Mouse (Mus musculus) frontal cortex, postnatal 14 days (tissue): ENCODE data around the gene Anp32e.
"Not testable (repeated sequence)": the region's sequence is repeated elsewhere in the genome, so short reads cannot be mapped to it uniquely, and the experiment has no call there.

Experiments
- DNase-seq, 2 experiments: peaks; one replicate each; pipeline ENCODE4 v3.0.0; 2022; ENCODE audit warnings: low spot score in 2 of 2

Anp32e gene

DNA sequence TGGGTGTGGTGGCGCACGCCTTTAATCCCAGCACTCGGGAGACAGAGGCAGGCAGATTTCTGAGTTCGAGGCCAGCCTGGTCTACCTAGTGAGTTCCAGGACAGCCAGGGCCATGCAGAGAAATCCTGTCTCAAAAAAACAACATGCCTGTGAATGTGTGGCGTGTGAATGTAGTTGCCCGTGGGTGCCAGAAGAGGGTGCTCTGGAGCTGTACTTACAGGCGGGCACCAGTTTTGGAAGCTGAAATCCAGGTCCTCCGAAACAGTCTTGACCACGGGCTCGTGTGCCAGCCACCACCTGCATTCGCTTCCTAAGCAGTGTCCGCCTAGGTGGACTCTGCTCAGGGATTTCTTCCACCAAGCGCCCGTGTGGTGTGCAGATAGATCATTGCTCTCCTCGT lies 9.8 kb downstream of the Anp32e start:
- no peak for DNase-seq

DNA sequence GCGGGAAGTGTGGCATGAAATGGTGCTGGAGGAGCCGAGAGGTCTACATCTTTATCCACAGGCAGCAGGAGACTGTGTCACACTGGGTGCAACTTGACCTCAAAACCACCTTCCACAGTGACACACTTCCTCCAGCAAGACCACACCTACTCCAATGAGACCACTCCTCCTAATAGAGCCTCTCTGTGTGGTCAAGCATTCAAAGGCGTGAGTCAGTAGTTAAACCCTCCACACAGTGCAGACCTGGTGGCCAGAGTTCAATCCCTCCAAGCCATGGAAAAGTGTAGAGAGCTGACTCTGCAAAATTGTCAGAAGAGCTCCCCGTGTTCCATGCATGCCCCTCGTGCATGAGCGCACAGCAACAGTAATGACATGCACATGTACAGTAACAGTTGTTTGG lies 13.7 kb downstream of the Anp32e start:
- DNase-seq: no peak

DNA sequence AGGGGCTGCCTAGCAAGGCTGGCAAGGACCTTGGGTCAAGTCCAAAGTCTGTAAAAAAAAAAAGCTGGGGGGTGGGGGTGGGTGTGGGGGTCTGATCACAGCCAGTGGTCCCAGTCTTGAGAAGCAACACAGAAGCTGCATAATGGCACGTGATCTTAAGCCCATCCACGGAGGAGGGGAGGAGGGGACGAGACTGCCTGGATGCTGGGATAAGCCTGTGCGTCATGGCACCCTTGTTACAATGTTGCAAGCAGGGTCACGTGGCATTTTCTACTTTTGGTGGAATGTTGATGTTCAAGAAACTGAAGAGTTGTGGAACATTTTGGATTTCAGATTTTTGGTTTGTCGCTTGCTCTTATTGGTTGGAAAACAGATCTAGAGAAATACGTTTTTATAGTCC lies 14.2 kb downstream of the Anp32e start:
- no peak for DNase-seq

DNA sequence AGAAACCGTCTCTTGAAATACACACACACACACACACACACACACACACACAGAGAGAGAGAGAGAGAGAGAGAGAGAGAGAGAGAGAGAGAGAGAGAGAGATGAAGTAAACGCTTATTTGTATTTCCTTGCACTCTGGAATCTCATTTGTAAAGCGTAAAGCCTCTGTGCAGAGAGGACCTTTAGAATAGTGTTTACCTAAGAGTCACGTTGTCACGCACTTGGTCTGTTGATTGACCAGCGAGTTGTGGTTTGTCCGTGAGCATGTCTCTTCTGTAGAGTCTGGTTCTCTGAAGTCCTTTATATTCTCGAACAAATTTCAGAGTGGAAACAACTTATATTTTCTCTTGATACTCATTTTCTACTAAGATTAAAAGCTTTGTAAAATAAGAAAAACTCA lies 15.7 kb downstream of the Anp32e start:
- no peak for DNase-seq

DNA sequence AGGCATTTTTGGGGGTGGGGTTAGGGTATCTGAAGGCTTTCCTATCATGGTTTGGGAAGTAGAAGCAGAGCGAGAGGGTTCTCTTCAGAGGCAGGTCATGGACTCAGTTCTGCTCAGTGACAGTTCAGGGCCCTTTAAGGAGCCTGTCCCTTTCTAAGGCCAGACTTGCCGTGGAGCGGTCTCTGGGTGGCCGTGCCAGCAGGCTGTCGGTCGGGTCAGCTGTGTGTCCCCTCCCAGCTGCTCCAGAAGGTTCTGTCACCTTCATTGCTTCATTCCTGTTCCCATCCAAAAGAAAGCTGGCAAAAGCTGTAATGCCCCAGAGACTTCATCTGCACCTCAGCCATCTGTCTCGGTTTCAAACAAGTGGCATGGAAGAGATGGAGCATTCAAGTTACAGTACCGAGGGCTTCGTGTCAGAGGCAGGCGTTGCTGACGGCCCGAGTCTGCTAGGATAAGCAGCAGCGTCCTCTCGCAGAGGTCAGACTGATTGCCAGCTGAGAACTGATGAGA lies 16.7 kb downstream of the Anp32e start:
- no peak for DNase-seq

DNA sequence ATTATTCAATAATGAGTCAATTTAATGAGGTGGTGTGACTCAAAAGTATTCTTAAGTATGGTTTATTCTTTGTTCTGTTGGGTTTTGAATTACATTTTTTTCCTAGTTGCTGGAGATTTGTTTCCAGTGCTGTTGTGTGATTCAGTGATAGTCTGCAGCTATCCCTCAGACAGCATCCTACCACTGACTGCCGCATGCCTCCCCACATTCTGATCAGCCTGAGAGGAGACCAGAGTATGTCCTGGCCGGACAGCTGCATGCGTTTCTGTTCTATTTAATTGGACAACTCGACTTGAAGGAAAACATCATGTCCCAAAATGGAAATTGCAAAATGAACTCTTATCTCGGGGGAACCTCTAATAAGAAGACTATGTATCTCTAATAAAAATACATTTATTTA lies 19.3 kb downstream of the Anp32e start:
- DNase-seq: no peak

DNA sequence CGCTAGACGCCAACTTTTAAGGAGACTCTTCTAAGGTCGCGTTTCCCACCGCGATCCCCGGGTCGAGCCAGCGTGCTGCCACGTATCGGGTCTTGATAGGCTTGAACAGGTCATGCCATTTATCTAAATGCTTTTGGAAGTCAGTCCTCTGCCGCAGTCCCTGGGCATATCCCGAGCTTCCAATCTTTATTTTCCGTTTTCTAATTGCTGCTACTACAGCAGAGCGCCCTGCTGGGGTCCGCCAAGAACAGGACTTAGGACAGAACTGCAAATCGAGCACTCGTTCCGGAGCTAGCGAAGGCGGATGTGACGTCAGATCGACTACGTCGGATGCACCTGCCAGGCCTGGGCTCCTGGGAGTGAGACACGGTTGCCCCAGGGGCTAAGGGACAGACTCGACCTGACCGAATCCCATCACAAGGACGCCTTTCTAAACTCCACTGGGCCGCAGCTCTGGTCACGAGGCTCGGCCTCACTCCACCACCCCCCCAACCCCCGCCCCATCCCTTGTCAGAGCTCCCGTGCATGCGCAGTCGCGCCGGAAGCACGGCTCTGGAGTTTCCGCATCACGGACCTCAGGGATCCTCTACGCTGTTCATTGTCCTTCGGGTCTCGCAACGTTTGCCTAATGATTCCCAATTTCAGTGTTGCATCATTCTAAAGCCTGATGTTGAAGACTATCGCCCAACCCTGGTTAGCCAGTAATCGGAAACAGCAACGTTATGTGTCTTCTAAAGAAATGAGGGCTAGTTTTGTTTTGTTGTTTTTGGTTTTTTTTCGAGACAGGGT lies 21.9 kb downstream of the Anp32e start:
- peak; percentile 83 to 87 for DNase-seq

DNA sequence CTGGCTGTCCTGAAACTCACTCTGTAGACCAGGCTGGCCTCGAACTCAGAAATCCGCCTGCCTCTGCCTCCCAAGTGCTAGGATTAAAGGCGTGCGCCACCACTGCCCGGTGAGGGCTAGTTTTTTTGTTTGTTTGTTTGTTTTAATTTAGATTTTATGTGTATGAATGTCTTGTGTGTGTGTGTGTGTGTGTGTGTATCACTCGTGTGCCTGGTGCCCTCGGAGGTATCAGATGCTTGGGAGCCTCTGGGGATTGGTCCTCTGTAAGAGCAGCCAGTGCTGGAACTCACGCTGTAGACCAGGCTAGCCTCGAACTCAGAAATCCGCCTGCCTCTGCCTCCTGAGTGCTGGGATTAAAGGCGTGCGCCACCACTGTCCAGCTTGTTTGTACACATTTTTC lies 22.5 kb downstream of the Anp32e start:
- DNase-seq: not testable (repeated sequence)

DNA sequence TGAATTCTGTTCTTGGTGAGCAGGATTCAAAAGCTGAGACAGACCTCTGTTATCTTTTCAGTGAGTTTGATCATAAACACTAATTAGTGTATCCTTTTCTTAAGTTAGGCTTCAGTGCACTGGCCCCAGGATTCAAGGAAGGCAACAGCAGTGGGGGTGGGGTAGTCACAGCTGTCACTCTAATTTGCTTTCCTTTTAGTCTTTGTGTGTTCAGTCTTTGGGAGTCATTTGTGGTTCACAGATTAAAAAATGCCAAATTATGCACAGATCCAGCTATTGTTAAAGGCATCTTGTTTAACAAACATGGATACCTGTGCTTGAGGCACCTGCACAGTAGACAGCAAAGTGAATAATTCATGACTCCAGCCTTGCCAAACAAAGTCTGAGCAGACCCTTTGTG lies 24.0 kb downstream of the Anp32e start:
- no peak for DNase-seq

DNA sequence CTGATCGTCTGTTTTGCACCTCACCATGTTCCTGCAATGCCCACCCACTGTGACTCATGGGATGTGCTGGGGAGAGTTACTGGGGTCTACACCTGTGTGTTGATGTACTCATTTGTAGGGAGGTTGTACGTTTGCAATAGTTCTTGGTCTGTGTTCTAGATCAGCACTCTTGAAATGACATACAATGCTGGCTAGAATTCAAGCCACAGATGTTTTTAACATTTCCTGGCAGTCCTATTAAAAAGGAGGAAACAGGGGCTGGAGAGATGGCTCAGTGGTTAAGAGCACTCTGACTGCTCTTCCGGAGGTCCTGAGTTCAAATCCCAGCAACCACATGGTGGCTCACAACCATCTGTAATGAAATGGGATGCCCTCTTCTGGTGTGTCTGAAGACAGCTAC lies 24.5 kb downstream of the Anp32e start:
- no peak for DNase-seq

DNA sequence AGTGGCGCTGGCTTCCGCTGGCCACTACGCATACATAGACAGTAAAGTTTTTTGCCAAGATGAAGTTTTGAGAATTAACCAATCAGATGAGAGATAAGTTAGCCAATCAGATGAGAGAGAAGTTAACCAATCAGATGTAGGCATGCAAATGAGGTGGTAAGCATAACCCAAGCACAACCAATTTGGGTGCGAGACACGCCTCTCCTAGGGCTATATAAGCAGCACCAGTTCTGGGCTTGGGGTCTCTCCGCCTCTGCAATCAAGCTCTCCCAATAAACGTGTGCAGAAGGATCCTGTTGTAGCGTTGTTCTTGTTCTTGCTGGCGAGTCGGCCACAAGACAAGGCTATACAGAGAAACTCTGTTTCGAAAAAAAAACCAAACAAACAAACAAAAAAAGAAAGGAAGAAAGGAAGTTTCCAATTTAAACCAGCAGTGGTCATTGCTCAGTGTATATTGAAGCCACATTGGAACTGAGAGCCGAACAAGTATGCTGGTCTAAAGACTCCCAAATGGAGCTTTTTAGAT lies 25.7 kb downstream of the Anp32e start:
- not testable (repeated sequence) for DNase-seq

DNA sequence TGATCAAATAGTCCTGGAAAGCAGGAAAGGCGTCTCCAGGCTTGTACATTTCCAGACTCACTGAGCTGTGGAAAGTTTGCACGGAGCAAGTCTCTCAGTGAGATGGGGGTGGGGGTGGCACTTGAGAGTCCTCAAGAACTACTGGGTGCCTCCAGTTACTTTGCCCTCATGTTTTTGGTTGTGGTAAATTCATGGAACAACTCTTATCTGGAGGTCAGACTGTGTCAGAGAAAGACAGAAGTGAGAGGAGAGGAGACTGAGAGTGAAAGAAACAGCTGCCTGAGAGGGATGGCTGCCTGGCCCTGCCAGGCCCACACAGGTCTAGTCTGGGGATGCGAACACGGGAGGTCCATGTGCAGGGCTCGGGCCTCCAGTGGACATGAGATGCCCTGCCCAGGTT lies 26.3 kb downstream of the Anp32e start:
- no peak for DNase-seq

DNA sequence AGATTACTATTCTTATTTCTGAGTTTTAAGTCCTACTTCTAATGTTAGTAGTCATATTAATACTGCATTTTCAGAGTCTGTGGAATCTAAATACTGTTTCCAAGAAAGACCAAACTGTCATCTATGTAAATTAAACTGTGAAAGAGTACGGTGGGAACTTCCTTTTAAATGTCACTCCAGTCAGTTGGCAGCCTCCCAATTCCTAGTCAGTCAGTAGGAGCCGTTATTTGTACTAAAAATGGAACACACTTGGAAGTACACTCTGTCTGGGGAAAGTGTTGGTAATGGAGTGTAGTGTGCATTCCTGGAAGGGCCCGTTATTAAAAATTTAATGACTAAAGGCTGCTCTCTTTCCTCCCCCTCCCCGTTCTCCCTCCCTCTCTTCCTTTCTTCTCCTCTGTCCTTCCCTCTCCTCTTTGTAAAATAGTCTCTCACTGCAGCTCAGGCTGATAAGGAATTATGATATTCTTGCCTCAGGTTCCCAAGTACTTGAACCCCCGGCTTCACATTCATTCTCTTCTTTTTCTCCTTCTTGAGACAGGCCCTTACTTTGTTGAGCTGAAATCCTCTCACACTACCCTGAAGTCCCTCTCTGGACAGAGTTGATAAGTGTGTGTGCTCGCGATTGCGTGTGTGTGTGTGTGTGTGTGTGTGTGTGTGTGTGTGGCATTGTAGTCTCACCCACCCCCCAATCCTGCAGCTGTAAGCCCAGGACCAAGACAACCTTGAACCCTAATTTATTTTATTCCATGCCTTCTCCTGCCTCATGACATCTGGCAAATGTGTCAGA lies 28.5 kb downstream of the Anp32e start:
- no peak for DNase-seq

DNA sequence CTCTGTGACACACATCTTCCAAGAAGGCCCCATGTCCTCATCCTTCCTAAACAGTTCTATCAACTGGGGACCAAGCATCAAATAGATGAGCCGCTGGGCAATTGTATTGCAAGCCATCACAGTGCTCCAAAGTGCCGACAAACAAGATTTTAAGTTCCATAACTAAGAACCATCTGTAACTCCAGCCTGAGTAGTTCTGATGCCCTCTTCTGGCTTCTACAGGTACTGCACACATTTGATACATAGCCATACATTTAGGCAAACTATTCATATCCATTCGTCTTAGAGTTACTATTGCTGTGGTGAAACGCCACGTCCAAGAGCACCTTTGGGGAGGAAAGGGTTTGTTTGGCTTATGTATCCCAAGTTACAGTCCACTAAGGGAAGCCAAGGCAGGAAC lies 30.0 kb downstream of the Anp32e start:
- no peak for DNase-seq

DNA sequence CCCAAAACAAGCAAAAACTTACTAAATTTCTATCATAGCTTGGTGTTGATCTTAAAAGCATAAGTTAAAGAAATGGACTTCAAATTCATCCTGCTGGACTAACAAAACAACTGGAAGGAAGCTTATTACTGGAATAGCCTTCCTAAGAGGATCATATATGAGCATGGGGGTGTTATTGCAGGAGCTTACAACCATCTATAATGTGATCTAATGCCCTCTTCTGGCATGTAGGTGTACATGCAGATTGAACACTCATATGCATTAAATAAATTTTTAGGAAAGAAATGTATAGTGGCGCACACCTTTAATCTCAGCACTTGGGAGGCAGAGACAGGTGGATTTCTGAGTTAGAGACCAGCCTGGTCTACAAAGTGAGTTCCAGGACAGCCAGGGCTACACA lies 30.8 kb downstream of the Anp32e start:
- no peak for DNase-seq

DNA sequence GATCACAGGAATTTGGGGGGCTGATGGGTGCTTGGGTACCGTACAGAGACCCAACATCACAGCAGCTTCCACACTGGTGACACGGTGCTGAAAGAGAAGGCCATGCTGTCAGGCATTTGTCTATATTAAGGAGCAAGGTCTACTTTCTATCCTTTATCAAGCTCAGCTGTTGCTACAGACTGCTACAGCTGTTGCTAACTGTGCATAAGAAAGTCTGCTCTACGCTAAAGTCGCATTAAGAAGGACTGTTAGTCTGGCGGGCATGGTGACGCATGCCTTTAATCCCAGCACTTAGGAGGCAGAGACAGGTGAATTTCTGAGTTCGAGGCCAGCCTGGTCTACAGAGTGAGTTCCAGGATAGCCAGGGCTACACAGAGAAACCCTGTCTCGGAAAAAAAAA lies 33.1 kb downstream of the Anp32e start:
- DNase-seq: not testable (repeated sequence)

DNA sequence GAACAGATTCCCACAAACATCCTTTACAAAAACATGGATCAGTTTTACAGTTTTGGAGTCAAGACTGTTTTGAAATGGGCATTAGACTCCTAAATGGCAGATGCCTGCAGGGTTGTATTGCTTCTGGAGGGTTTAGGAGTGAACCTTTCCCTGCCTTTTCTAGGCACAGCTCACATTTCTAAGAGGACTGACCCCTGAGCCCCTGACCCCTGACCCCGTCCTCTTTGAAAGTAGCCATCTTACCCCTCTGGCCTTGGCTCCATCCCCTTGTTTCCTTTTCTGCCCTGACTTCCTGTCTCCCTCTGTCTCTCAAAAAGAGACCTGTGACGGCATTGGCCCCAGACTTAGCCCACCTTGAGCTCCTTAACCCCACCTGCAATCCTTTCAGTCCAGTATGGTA lies 34.2 kb downstream of the Anp32e start:
- no peak for DNase-seq

DNA sequence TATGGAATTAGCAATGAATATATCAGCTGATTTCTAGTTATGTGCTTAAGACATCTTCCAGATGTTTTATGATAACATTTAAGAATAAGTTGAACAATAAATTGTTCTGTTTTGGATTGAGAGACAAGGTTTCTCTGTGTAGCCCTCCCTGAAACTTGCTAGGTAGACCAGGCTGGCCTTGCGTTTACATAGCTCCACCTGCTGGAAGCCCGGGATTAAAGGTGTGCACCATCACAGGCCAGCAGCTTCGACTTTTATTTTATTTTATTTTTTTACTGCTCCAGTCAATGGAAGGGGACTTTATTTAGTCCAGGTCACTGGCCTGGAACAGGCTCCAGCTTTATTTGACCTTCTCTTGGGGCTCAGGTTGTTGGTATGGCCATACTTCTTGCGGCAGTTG lies 34.6 kb downstream of the Anp32e start:
- no peak for DNase-seq

DNA sequence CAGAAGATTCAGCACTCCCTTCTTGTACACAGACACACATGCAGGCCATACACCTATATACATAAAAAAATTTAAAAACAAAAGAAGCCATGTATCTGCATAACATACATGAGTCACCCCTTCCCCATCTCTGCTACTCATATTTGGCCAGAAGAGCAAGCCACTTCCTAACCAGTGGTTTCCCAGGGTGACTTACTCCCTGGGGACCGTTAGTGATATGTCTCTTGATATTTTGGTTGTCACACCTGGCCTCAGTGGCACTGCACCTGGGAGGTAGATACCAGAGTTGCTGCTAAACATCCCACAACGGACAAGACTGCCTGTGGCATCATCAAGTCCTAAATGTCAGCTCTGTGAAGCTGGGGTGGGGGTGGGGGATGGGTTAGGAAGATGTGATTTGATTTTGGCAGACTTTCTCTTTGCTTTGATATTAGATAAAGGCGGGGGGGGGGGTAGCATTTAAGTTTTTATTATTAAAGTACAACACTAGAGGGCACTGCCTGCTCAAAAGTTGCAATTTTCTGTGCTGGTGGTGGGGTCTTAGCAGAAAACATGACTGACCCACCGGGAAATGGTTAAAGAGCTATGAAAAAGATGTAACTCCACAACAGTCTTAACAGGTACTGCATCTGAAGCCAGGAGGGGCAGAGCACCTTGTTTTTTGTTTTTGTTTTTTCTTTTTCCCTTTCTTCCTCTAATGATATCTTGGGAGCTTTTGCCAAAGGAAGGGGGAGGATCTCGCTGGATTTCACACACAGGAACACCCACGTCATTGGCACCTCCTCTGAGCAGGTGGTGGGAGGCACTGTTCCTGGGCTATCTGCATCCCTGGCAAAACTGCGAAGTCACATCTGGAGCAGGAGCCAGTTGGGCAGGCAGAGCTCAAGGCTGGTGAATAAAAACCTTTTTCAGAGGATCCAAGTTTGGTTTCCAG lies 36.7 kb downstream of the Anp32e start:
- DNase-seq: no peak

DNA sequence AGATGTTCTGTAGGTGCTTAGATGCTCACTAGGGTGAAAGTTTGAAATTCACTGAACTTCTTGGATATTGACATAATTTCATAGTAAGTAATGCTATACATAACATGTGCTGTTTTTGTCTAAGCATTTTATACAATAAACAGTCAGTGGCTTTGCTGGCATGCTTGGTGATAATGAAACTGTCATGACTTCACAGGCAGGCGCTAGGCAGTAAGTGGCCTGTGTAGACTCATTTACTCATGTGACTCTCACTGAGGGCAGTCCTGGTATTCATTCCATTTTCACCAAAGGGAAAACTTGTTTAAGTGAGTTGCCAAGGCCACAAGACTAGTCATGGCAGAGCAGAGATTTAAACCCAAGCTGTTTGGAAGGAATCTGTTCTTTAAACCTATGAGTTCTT lies 40.2 kb downstream of the Anp32e start:
- DNase-seq: no peak

DNA sequence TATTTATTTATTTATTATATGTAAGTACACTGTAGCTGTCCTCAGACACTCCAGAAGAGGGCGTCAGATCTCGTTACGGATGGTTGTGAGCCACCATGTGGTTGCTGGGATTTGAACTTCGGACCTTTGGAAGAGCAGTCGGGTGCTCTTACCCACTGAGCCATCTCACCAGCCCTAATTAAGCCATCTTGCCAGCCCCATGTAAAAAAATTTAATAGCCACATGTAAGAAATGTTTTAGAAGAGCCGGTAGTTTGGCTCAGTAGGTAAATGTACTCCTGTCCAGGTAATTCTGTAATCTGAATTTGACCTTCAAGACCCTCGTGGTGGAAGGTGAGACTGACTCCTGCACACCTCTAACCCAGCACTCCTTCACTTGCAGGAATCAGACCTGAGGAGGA lies 41.6 kb downstream of the Anp32e start:
- not testable (repeated sequence) for DNase-seq
